Mouse (Mus musculus) left cerebral cortex, postnatal 4 days (tissue): Measurements from ENCODE around the gene Cep135. TPM values are rescaled to one million over a fixed set of nuclear protein-coding genes. Genes with fewer than 3 reads are reported as not detected.

ENCODE experiments used
- DNase-seq: peaks from one replicate; pipeline ENCODE4 v3.0.0-alpha.2; 2022
- intact Hi-C: fragments of 180-260 bp; cut with DNase I; formaldehyde crosslinking; loops from one replicate; pipeline ENCODE4 v1.15.1; 2025
- total RNA-seq, 2 experiments: library from RNA; stranded (reverse); gene quantifications; 2 replicates each; pipeline ENCODE4 v1.2.3; 2021

The Cep135 gene
- total RNA-seq, 2 experiments from 2014 or later, result 8.9 to 10.0 TPM

- intact Hi-C loops, result no loop called here
- no peak for DNase-seq
Observed at GRCm38 (mm10) chr5:76642076-76642475, 53.6 kb downstream of the Cep135 start.

- intact Hi-C loops, result no loop called here
- no peak for DNase-seq
Observed at GRCm38 (mm10) chr5:76644234-76644633, 55.7 kb downstream of the Cep135 start.

DNA sequence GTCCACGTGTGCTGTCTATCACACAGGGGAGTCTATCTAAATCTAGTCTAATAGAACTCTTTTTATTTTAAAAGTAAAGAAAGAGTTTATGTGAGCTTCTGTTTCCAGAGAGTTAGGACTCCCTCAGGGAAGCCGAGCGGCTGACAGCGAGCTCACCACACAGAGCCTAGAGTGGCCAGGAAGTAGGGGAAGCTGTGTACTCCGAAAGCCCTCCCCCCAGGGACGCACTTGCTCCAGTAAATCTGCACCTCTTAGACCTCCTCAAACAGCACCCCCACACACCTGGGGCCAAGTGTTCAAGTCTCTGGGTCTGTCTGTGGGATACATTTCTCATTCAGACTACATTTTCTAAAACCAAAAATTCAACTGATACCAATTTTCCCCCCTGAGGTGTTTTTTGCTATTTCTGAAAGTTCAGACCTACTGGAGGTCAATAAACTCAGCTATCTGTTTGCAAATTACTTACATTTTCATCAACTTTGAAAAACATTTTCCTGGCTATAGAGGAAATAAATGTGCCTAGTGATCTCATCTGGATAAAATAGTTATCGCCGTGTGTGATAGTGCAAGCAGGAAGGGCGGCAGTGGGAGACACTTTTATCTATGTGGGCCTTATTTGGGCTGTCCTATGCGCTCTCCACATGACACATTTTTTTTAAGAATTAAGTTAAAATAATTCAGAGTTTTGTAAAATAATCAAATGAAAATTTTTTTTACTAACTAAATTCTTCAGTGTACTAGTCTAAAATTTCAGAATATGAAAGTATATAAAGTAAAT lies 56.8 kb downstream of the Cep135 start:
- intact Hi-C loops, result no loop called here
- no peak for DNase-seq

DNA sequence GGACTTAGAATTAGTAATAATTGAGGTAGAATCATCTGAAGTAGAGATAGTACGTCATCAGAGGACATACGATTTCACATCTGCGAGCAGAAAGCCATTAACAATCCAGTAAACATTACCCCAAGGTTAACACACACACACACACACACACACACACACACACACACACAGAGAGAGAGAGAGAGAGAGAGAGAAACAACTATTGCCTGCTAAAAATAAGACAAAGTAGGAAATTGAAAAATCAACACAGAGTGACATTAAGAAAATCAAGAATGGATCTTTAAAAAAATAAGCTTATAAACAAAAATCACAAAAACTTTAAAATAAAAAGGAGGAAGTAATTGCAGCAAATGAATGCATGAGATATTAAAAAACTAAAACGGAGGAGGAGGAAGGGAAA lies 61.4 kb downstream of the Cep135 start:
- DNase-seq, result no peak
- intact Hi-C loops, result no loop called here

GRCm38 (mm10) chr5:76651151-76651725 lies 62.7 kb downstream of the Cep135 start:
- intact Hi-C loops, result no loop called here

DNA sequence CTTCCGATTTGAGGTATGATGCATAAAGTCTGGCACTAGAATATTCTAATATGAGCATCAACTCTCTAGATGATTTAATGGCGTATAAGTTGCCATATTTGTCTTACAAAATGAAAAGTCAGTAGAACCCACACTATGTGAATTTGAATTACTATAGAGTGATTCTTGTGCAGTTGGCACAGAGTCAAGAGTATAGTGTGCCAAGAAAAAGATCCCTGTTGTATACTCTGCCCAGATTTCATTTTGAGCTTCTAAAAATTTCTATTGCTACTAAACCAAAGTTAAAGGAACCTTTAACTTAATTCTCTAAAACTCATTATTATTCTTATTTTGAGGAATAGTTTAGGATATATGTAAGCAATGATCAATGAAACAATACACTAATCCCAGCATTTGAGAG lies 67.7 kb downstream of the Cep135 start, which contains the start of gene C530008M17Rik:
Gene C530008M17Rik, plus strand, starts transcription at position 301 of the 400 bp plus-strand sequence.
- intact Hi-C loops, result loop anchor here (5.0 kb wide), 1 partner anchor 191 kb away; no protein-coding TSS in a partner anchor
- no peak for DNase-seq

More at GRCm38 (mm10) chr5:76651151-76651725, 62.7 kb downstream of the Cep135 start:
- DNase-seq, result no peak

- peak; percentile 75 for DNase-seq
- intact Hi-C loops, result loop anchor here (5.0 kb wide), 1 partner anchor 190 kb away; no protein-coding TSS in a partner anchor
Observed at GRCm38 (mm10) chr5:76657245-76658083, 69.0 kb downstream of the Cep135 start.

DNA sequence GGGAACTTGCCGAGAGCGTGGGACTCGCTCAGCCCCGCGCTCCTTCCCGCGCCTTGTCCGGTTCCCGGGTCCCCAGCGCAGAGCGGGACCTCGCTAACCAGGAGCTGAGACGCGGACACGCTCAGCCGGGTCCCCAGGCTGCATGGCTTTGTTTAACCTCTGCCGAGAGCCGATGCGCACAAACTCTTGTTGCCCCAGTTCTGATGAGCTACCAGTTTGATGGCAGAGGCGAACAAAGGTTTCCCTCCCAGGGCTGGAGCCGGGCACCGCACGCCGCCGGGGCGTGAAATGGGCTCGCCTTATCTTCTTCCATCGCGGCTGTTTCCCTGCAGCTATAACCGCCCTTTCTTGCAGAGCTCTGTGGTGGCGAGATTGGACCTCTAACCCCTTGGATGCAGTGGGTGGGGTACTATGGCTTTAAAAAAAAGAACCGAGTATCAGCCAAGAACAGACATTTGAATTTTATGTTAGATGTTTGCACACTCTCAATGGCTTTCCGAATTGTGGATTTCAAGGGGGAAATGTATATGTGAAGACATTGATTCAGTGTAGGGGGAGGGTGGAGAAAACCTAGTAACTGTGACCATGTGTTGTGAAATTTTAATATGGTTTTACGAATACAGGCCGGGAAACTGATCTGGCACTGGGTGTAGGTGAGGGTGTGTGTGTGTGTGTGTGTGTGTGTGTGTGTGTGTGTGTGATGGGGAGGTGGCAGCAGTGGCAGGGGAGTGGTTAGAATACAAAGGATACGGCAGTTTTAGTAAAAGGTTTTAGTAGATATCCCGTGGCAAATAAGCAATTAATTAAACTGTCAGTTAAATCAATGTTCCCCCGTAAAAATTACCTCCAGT lies 69.8 kb downstream of the Cep135 start:
- intact Hi-C loops, result loop anchor here (5.0 kb wide), 1 partner anchor 189 kb away; no protein-coding TSS in a partner anchor
- DNase-seq, result peak; percentile 59

DNA sequence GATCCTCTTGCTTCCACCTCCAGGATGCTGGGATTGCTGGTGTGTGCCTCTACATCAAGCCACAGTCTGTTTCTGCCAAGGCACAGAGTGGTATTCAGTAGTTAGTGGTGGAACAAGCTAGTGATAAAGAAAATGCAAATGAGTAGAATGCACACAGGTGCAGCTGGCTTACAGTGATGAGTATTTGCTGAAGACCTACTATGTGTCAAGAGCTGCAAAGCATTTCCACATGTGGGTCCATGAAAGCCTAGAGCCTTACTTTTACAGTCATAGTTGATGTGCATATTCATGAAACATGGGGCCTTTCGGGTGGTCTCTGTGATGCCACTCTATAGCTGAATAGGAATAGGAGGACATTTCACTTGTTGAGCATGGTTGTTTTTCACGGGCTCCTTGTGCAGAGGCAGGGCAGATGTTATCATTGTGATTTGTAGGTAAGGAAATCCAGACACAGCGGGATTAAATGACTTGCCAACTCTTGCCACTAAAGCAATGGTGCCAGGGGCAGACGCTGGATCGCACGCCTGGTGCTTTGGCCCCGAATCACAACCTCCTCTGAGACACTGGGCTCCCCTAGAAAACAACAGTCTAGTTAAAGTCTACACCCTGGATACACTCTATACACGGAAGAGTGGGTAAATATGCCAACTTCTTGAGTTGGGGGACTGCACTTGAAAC lies 71.6 kb downstream of the Cep135 start:
- intact Hi-C loops, result loop anchor here (5.0 kb wide), 1 partner anchor 187 kb away; no protein-coding TSS in a partner anchor

GRCm38 (mm10) chr5:76661310-76661709 lies 72.8 kb downstream of the Cep135 start:
- intact Hi-C loops, result no loop called here
- DNase-seq, result no peak

More for the DNA sequence above, 71.6 kb downstream of the Cep135 start:
- no peak for DNase-seq

- intact Hi-C loops, result no loop called here
Observed at GRCm38 (mm10) chr5:76664936-76665335, 76.4 kb downstream of the Cep135 start.

DNA sequence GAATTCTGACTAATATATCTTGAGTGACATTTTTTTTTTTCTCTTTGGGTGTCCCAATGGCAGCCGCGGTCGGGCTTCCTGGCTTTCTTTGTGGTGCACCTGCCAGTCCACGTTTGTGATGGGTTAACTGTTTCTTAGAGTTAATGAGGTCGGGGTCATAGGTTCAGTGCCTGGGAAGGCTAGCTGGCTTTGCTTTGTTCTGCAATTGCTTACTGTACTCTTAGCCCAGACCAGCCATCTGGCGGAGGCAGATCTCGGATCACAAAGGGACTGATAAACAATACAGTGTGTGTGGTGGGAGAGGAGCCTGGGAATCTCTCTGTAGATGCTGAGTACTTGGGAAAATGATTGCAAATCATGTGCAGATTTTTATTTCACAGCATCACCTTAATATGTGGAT lies 76.9 kb downstream of the Cep135 start:
- intact Hi-C loops, result no loop called here
- peak; percentile 33 for DNase-seq

More at GRCm38 (mm10) chr5:76664936-76665335, 76.4 kb downstream of the Cep135 start:
- DNase-seq, result no peak

GRCm38 (mm10) chr5:76666026-76666756 lies 77.7 kb downstream of the Cep135 start:
- DNase-seq, result peak; percentile 25
- intact Hi-C loops, result no loop called here

GRCm38 (mm10) chr5:76668118-76668517 lies 79.6 kb downstream of the Cep135 start:
- DNase-seq, result no peak
- intact Hi-C loops, result no loop called here

DNA sequence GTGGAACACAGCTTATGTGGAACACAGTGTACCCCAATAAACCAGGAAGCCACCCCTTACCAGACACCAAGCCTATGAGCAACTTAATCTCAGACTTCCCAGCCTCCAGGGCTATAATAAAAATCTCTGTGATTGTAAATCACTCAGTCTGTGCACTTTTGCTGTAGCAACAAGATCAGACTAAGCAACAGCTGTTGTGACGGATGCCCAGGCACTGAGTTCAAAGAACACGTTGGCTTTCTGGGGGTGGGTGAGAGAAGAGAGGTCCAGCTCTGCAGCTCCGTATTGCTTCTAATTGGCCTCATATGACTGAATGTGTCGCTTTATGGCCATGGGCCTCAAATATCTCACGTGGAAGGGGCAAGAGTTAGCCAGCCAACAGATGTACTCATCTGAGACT lies 80.0 kb downstream of the Cep135 start:
- no peak for DNase-seq
- intact Hi-C loops, result no loop called here

DNA sequence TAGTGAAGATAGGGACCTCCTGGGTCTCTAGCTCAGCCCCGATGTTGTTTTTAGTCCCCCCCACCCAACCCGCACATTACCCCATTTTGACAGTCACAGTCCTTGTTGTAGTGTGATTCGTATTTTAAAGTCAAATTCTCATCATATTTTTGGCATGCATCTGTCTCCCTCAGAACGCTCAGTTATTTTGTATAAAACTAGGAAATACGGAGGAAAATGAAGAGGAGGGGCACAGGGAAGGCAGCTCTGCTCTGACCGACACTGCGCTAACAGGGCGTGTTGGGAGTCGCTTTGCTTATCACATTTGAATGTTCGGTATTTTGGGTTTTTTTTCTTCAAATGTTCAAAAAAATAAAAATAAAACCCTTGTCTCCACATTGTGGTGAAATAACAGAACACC lies 81.7 kb downstream of the Cep135 start:
- intact Hi-C loops, result no loop called here
- DNase-seq, result no peak

- intact Hi-C loops, result no loop called here
- DNase-seq, result no peak
Observed at GRCm38 (mm10) chr5:76674022-76674653, 85.6 kb downstream of the Cep135 start.

GRCm38 (mm10) chr5:76675369-76675768 lies 86.9 kb downstream of the Cep135 start:
- intact Hi-C loops, result no loop called here
- DNase-seq, result no peak
